Mouse (Mus musculus) c-Kit-positive CD71-negative TER-119-negative erythroid progenitor cells, embryonic 14.5 days (primary cell): Measurements from ENCODE around the gene Ppp5c.

ENCODE experiments used
- DNase-seq: peaks from one replicate; pipeline ENCODE4 v3.0.0-alpha.2; 2013; ENCODE audit warnings: low read depth

The Ppp5c gene

GRCm38 (mm10) chr7:16978593-16978992 is 49.1 kb downstream of the Ppp5c start:
- no peak for DNase-seq

GRCm38 (mm10) chr7:16978173-16978572 is 49.6 kb downstream of the Ppp5c start:
- DNase-seq, result no peak

- DNase-seq, result no peak
Observed at GRCm38 (mm10) chr7:16976298-16976697, 51.4 kb downstream of the Ppp5c start.

- DNase-seq, result peak; percentile 46
Observed at GRCm38 (mm10) chr7:16974018-16974417, 53.7 kb downstream of the Ppp5c start.

- no peak for DNase-seq
Observed at GRCm38 (mm10) chr7:16971160-16971559, 56.6 kb downstream of the Ppp5c start.

- DNase-seq, result no peak
Observed at GRCm38 (mm10) chr7:16968414-16968813, 59.3 kb downstream of the Ppp5c start.

GRCm38 (mm10) chr7:16961678-16962077 is 66.0 kb downstream of the Ppp5c start:
- DNase-seq, result no peak

- DNase-seq, result no peak
Observed at GRCm38 (mm10) chr7:16959539-16960187, 68.1 kb downstream of the Ppp5c start, which contains the start of gene Pnmal1. Gene Pnmal1 (plus strand): TSS chr7:16959679.

- DNase-seq, result no peak
Observed at GRCm38 (mm10) chr7:16956410-16957265, 71.1 kb downstream of the Ppp5c start.

GRCm38 (mm10) chr7:16955712-16956111 is 72.0 kb downstream of the Ppp5c start:
- no peak for DNase-seq
